Mouse (Mus musculus) cerebellum, adult 2 months (tissue): ENCODE results near the gene Ephb2. TPM values are rescaled to one million over a fixed set of nuclear protein-coding genes. Genes with fewer than 3 reads are reported as not detected.
A peak's percentile ranks its signal among the peaks of the same experiment; 100 is the strongest.

Source experiments
- DNase-seq, 2 experiments: peaks; one replicate each; pipeline ENCODE4 v3.0.0; 2021
- H3K27ac ChIP-seq: fragments of 200-500 bp; 2 replicates; pipeline ENCODE4 v1.5.1; 2012; ENCODE audit warnings: low read length, control low read depth, inconsistent platforms; ENCODE audit not compliant: insufficient read depth
- H3K27me3 ChIP-seq: fragments of 200-500 bp; 2 replicates; pipeline ENCODE4 v1.6.1; 2012; ENCODE audit warnings: inconsistent platforms, mild to moderate bottlenecking, low read length, moderate library complexity; ENCODE audit not compliant: control insufficient read depth, insufficient read depth
- H3K4me1 ChIP-seq: fragments of 200-500 bp; 2 replicates; pipeline ENCODE4 v1.6.1; 2011; ENCODE audit warnings: low read length; ENCODE audit not compliant: control insufficient read depth, insufficient read depth
- H3K4me3 ChIP-seq: fragments of 200-500 bp; replicated peaks from 2 replicates; pipeline ENCODE3; 2011; ENCODE audit warnings: mild to moderate bottlenecking, low read depth, low read length, control low read depth; ENCODE audit not compliant: insufficient read depth
- CTCF ChIP-seq: fragments of 200-500 bp; IDR thresholded peaks from 2 replicates; pipeline ENCODE4 v1.5.1; 2011; ENCODE audit warnings: low read depth, mild to moderate bottlenecking, control low read depth, low read length, moderate library complexity, borderline replicate concordance; ENCODE audit not compliant: insufficient read depth
- POLR2A ChIP-seq: fragments of 200-500 bp; IDR thresholded peaks from 2 replicates; pipeline ENCODE4 v1.6.1; 2011; ENCODE audit warnings: low read length, control low read depth, borderline replicate concordance; ENCODE audit not compliant: insufficient read depth
- WGBS: fragments of 180-500 bp; shearing (Covaris S2); methylation state at CpG from one replicate; pipeline ENCODE4 v1.1.7; 2018; 5-methylcytosine and 5-hydroxymethylcytosine counted together
- polyA plus RNA-seq: library from polyadenylated mRNA; depleted of rRNA; stranded (reverse); fragments of >200 nt; gene quantifications from 2 replicates; pipeline ENCODE4 v1.2.3, GENCODE M21; 2012

Ephb2 gene
- polyA plus RNA-seq, 1 experiment: 29.1 TPM

- peaks cover 32% of the 10 kb centered on the region for H3K4me1 ChIP-seq
- peak overlapping the region; percentile 98 for H3K4me3 ChIP-seq
- WGBS: under 1% methylated on average over 74 of the region's 76 CpGs
- TF ChIP-seq POLR2A (no peak), CTCF (no peak)
- no peaks in the 10 kb centered on the region for H3K27me3 ChIP-seq
- DNase-seq: peak; percentile 60 to 67
- H3K27ac ChIP-seq: peak overlapping the region; percentile 100
Observed at GRCm38 (mm10) chr4:136834815-136835620, 770 bp downstream of the Ephb2 start.

GRCm38 (mm10) chr4:136834439-136834814 is 1.4 kb downstream of the Ephb2 start:
- 4% methylated on average over 12 of the region's 12 CpGs for WGBS
- Histone ChIP-seq H3K4me1 (peaks cover 38% of the 10 kb centered on the region), H3K27ac (peak overlapping the region; percentile 100), H3K4me3 (peak overlapping the region; percentile 98), H3K27me3 (no peaks in the 10 kb centered on the region)
- TF ChIP-seq CTCF: no peak
- TF ChIP-seq POLR2A: no peak
- DNase-seq: no peak

GRCm38 (mm10) chr4:136833619-136834351 is 2.0 kb downstream of the Ephb2 start:
- WGBS: 11% methylated on average over 21 of the region's 21 CpGs
- Histone ChIP-seq H3K4me3 (peak overlapping the region; percentile 98), H3K27ac (no peak overlapping the region; the same call in 1 of the 2 replicates), H3K27me3 (no peaks in the 10 kb centered on the region), H3K4me1 (peaks cover 43% of the 10 kb centered on the region)
- DNase-seq: peak; percentile 63
- no peak for TF ChIP-seq CTCF
- TF ChIP-seq POLR2A: no peak

- TF ChIP-seq POLR2A (no peak), CTCF (no peak)
- peak; percentile 61 to 73 for DNase-seq
- peaks cover 54% of the 10 kb centered on the region for H3K4me1 ChIP-seq
- peak overlapping the region; percentile 20; the same call in 1 of the 2 replicates for H3K27ac ChIP-seq
- no peaks in the 10 kb centered on the region for H3K27me3 ChIP-seq
- WGBS: 48% methylated on average over 16 of the region's 16 CpGs
- H3K4me3 ChIP-seq: peak overlapping the region; percentile 98
Observed at GRCm38 (mm10) chr4:136832559-136833232, 3.1 kb downstream of the Ephb2 start.

- Histone ChIP-seq H3K27ac (no peak overlapping the region), H3K4me1 (peaks cover 71% of the 10 kb centered on the region), H3K27me3 (no peaks in the 10 kb centered on the region), H3K4me3 (no peak overlapping the region)
- no peak for DNase-seq
- WGBS: 88% methylated on average over 9 of the region's 9 CpGs
- TF ChIP-seq CTCF: no peak
- TF ChIP-seq POLR2A: no peak
Observed at GRCm38 (mm10) chr4:136830272-136830823, 5.4 kb downstream of the Ephb2 start.

- no peak overlapping the region for H3K4me3 ChIP-seq
- TF ChIP-seq POLR2A (no peak), CTCF (no peak)
- no peak for DNase-seq
- H3K27me3 ChIP-seq: no peaks in the 10 kb centered on the region
- no peak overlapping the region for H3K27ac ChIP-seq
- peaks cover 76% of the 10 kb centered on the region for H3K4me1 ChIP-seq
- WGBS: 77% methylated on average over 9 of the region's 9 CpGs
Observed at GRCm38 (mm10) chr4:136829837-136830236, 6.0 kb downstream of the Ephb2 start.
